Mouse (Mus musculus): ENCODE measurements around the gene A930017K11Rik. TPM values are rescaled to one million over a fixed set of nuclear protein-coding genes. Genes with fewer than 3 reads are reported as not detected.
A peak's percentile ranks its signal among the peaks of the same experiment; 100 is the strongest.

A930017K11Rik gene
- total RNA-seq, 2 experiments from 2014 or later = not detected

GRCm38 (mm10) chr17:25942597-25943151 lies 9.7 kb downstream of the A930017K11Rik start:
- intact Hi-C loops (cut with DNase I) = no loop called here
- no peak for DNase-seq

- peak; percentile 73 to 79 for DNase-seq
- intact Hi-C loops (cut with DNase I) = no loop called here
These were observed 10.7 kb downstream of the A930017K11Rik start for GRCm38 (mm10) chr17:25941511-25942241.

DNA sequence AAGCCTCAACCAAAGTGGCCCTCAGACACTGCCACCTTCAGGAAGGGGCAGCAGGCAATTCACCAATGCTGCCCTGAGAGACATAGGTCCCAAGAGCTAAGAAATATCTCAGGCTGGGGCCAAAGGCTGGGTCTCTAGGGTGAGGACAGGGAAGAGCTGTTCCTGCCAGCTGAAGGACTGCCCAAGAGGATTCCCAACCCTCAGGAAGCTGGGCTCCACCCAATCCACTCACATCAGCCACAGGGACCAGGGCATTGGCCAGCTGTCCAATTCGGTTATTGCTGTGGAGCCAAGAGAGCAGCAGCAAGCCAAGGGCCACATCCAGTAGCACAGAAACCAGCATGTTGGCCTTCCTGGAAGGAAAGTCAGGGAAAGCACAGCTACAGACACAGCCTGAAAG lies 17.8 kb downstream of the A930017K11Rik start:
- intact Hi-C loops (cut with DNase I) = no loop called here
- DNase-seq = no peak

DNA sequence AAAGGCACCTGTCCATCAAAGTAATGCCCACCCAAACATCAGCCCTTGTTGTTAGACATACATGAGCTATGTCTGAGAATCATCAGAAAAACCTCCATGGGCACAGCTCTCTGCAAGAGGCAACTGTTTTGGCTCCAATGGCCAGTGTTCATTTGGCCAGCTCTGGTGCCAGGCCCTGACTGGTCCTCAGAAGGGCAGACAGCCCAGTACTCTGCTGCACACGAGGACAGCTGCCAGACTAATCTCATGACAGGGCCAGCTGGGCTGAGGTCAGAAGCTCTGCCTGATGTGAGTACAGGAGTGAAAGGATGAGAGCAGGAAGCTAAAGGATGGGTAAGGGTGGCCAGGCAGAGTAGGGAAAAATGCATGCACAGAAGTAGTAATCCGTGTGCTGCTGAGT lies 27.0 kb downstream of the A930017K11Rik start:
- intact Hi-C loops (cut with DNase I) = loop anchor here (5.0 kb wide), 1 partner anchor 33 kb away; no protein-coding TSS in a partner anchor
- DNase-seq = peak; percentile 51 to 56

DNA sequence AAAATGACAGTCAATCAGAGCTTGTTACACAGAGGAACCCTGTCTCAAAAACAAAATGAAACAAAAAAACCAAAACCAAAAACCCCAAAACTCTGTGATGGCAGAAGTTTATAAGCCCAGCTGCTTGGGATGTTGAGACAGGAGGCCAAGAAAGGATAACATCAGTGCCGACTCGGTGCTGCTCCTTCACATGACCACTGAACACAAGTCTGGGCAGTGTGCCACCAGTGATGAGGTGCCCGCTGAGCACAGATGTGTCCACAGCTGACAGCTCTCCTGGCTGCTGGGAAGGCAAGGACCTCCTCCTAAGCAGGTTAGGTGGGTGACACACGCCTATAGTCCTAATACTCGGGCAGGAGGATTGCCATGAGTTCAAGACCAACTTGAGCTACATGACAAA lies 30.2 kb downstream of the A930017K11Rik start:
- intact Hi-C loops (cut with DNase I) = no loop called here
- DNase-seq = no peak

- DNase-seq = peak; percentile 100
- intact Hi-C loops (cut with DNase I) = no loop called here
These were observed 32.4 kb downstream of the A930017K11Rik start for GRCm38 (mm10) chr17:25919786-25920642.

GRCm38 (mm10) chr17:25919144-25919785 lies 33.1 kb downstream of the A930017K11Rik start, which contains the start of gene Rab40c:
Gene Rab40c (minus strand): TSS chr17:25919727.
- intact Hi-C loops (cut with DNase I) = no loop called here

GRCm38 (mm10) chr17:25918037-25918750 lies 34.2 kb downstream of the A930017K11Rik start:
- intact Hi-C loops (cut with DNase I) = no loop called here
- no peak for DNase-seq

More at GRCm38 (mm10) chr17:25919144-25919785, 33.1 kb downstream of the A930017K11Rik start, which contains the start of gene Rab40c:
- no peak for DNase-seq

- no peak for DNase-seq
- intact Hi-C loops (cut with DNase I) = no loop called here
These were observed 35.3 kb downstream of the A930017K11Rik start for GRCm38 (mm10) chr17:25916931-25917647.

- no peak for DNase-seq
These were observed 38.1 kb downstream of the A930017K11Rik start for GRCm38 (mm10) chr17:25914295-25914694.

GRCm38 (mm10) chr17:25913877-25914275 lies 38.5 kb downstream of the A930017K11Rik start:
- intact Hi-C loops (cut with DNase I) = no loop called here
- no peak for DNase-seq

More at GRCm38 (mm10) chr17:25914295-25914694, 38.1 kb downstream of the A930017K11Rik start:
- intact Hi-C loops (cut with DNase I) = no loop called here

- intact Hi-C loops (cut with DNase I) = no loop called here
- DNase-seq = no peak
These were observed 39.0 kb downstream of the A930017K11Rik start for GRCm38 (mm10) chr17:25913186-25913876.

DNA sequence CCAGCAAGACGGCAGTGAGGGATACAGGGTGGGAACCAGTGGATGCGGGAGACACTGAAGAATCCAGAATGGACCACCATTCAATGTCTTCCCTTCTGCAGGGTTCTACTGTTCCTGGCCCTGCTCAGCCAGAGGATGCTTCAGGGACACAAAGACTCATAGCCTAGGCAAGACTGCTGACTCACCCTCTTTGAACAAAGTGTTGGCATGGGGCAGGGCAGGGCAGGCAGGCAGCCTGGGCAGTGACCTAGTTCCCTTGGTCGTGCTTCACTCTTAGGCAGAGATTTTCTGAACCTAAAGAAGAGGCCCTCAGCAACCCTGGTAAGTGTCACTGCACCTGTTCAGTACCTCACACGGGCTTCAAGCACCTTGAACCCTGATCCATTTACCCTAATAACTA lies 40.5 kb downstream of the A930017K11Rik start:
- intact Hi-C loops (cut with DNase I) = no loop called here
- DNase-seq = no peak

- no peak for DNase-seq
- intact Hi-C loops (cut with DNase I) = no loop called here
These were observed 44.7 kb downstream of the A930017K11Rik start for GRCm38 (mm10) chr17:25907640-25908039.

GRCm38 (mm10) chr17:25903061-25903460 lies 49.3 kb downstream of the A930017K11Rik start:
- intact Hi-C loops (cut with DNase I) = no loop called here
- DNase-seq = no peak

- intact Hi-C loops (cut with DNase I) = no loop called here
- DNase-seq = no peak
These were observed 52.2 kb downstream of the A930017K11Rik start for GRCm38 (mm10) chr17:25900193-25900592.

Measured in gastrocnemius, postnatal 36 days (tissue).